Mouse (Mus musculus) right cerebral cortex, adult 2 months (tissue): ENCODE data around the gene Armc12.

Experiments
- DNase-seq, 2 experiments: peaks; one replicate each; pipeline ENCODE4 v3.0.0; 2021 to 2022; ENCODE audit warnings: low spot score in 2 of 2

The Armc12 gene

GRCm38 (mm10) chr17:28588591-28588990 is 58.0 kb downstream of the Armc12 start:
- no peak for DNase-seq
